Mouse (Mus musculus) large intestine, adult 2 months (tissue): ENCODE measurements at regions not wholly inside any gene's neighbourhood (a gene's known extent, or its start where the extent isn't known, plus 50 kb on each side); places are given as distances from the start of the nearest gene placed in this dataset.

Source experiments
- DNase-seq: peaks from one replicate; pipeline ENCODE4 v3.0.0-alpha.2; 2012; ENCODE audit warnings: low read depth, low spot score
- WGBS: fragments of 180-500 bp; shearing (Covaris S2); methylation state at CpG from one replicate; pipeline ENCODE4 v1.1.7; 2018; 5-methylcytosine and 5-hydroxymethylcytosine counted together

GRCm38 (mm10) chr4:135032461-135032860 is 88.0 kb upstream of the Runx3 start:
- 20% methylated on average over 9 of the region's 9 CpGs for WGBS
- no peak for DNase-seq

- 67% methylated on average over 8 of the region's 8 CpGs for WGBS
- no peak for DNase-seq
Observed at GRCm38 (mm10) chr4:135033302-135033701, 87.2 kb upstream of the Runx3 start.

- DNase-seq, result peak; percentile 13
- WGBS, result 30% methylated on average over 7 of the region's 7 CpGs
Observed at GRCm38 (mm10) chr4:135034406-135034805, 86.0 kb upstream of the Runx3 start.

- 92% methylated on average over 3 of the region's 3 CpGs for WGBS
- no peak for DNase-seq
Observed at GRCm38 (mm10) chr4:135036764-135037163, 83.7 kb upstream of the Runx3 start.

GRCm38 (mm10) chr4:135039234-135039633 is 81.2 kb upstream of the Runx3 start:
- no peak for DNase-seq
- WGBS, result 91% methylated on average over 2 of the region's 2 CpGs

GRCm38 (mm10) chr4:135041921-135042320 is 78.5 kb upstream of the Runx3 start:
- whole genome bisulfite sequencing, result 47% methylated on average over 8 of the region's 8 CpGs

GRCm38 (mm10) chr4:135042501-135042900 is 78.0 kb upstream of the Runx3 start:
- no peak for DNase-seq
- WGBS, result 75% methylated on average over 1 of the region's 1 CpGs

More at GRCm38 (mm10) chr4:135041921-135042320, 78.5 kb upstream of the Runx3 start:
- no peak for DNase-seq

GRCm38 (mm10) chr4:135045054-135045453 is 75.4 kb upstream of the Runx3 start:
- 75% methylated on average over 16 of the region's 16 CpGs for WGBS
- DNase-seq, result no peak

- 71% methylated on average over 7 of the region's 7 CpGs for WGBS
Observed at GRCm38 (mm10) chr4:135046619-135047018, 73.8 kb upstream of the Runx3 start.

GRCm38 (mm10) chr4:135047251-135047650 is 73.2 kb upstream of the Runx3 start:
- WGBS, result 57% methylated on average over 6 of the region's 6 CpGs
- no peak for DNase-seq

More at GRCm38 (mm10) chr4:135046619-135047018, 73.8 kb upstream of the Runx3 start:
- DNase-seq, result no peak

- WGBS, result 37% methylated on average over 5 of the region's 5 CpGs
- DNase-seq, result no peak
Observed at GRCm38 (mm10) chr4:135047771-135048170, 72.7 kb upstream of the Runx3 start.

- DNase-seq, result no peak
- 56% methylated on average over 10 of the region's 10 CpGs for WGBS
Observed at GRCm38 (mm10) chr4:135049924-135050323, 70.5 kb upstream of the Runx3 start.

GRCm38 (mm10) chr4:135051466-135051865 is 69.0 kb upstream of the Runx3 start:
- WGBS, result 82% methylated on average over 11 of the region's 11 CpGs
- no peak for DNase-seq

GRCm38 (mm10) chr4:135053585-135053984 is 66.9 kb upstream of the Runx3 start:
- 88% methylated on average over 11 of the region's 11 CpGs for WGBS

GRCm38 (mm10) chr4:135054353-135054752 is 66.1 kb upstream of the Runx3 start:
- DNase-seq, result no peak
- 29% methylated on average over 10 of the region's 10 CpGs for WGBS

More at GRCm38 (mm10) chr4:135053585-135053984, 66.9 kb upstream of the Runx3 start:
- no peak for DNase-seq

- DNase-seq, result no peak
- WGBS, result 91% methylated on average over 7 of the region's 7 CpGs
Observed at GRCm38 (mm10) chr4:135056371-135056770, 64.1 kb upstream of the Runx3 start.

- no peak for DNase-seq
- WGBS, result 86% methylated on average over 11 of the region's 11 CpGs
Observed at GRCm38 (mm10) chr4:135057286-135057685, 63.2 kb upstream of the Runx3 start.

GRCm38 (mm10) chr4:135058895-135059294 is 61.6 kb upstream of the Runx3 start:
- DNase-seq, result no peak

GRCm38 (mm10) chr4:135061030-135061743 is 59.3 kb upstream of the Runx3 start:
- no peak for DNase-seq

More at GRCm38 (mm10) chr4:135058895-135059294, 61.6 kb upstream of the Runx3 start:
- 78% methylated on average over 4 of the region's 4 CpGs for WGBS

GRCm38 (mm10) chr4:135066766-135067479 is 53.5 kb upstream of the Runx3 start:
- peak; percentile 61 for DNase-seq
- WGBS, result 9% methylated on average over 19 of the region's 19 CpGs

More at GRCm38 (mm10) chr4:135061030-135061743, 59.3 kb upstream of the Runx3 start:
- WGBS, result 49% methylated on average over 4 of the region's 4 CpGs

GRCm38 (mm10) chr4:135067805-135068204 is 52.6 kb upstream of the Runx3 start:
- 80% methylated on average over 7 of the region's 7 CpGs for WGBS
- DNase-seq, result no peak
